Mouse (Mus musculus) heart, adult 2 months (tissue): ENCODE results near the gene Nt5dc2.

Source experiments
- CTCF ChIP-seq: fragments of 200-600 bp; IDR thresholded peaks from 2 replicates; pipeline ENCODE4 v1.8.1; 2022; ENCODE audit warnings: antibody characterized with exemption, mild to moderate bottlenecking, moderate library complexity
- EP300 ChIP-seq: fragments of 200-500 bp; IDR thresholded peaks from 2 replicates; pipeline ENCODE4 v1.6.1; 2011; ENCODE audit warnings: low read depth, low read length, control low read depth; ENCODE audit not compliant: insufficient read depth

GRCm38 (mm10) chr14:31181512-31181911 is 50.7 kb downstream of the Nt5dc2 start:
- TF ChIP-seq CTCF, result no peak
- TF ChIP-seq EP300, result no peak
